Comparison of ENCODE assay signal across 8 mouse cellular contexts in the genomic region with DNA sequence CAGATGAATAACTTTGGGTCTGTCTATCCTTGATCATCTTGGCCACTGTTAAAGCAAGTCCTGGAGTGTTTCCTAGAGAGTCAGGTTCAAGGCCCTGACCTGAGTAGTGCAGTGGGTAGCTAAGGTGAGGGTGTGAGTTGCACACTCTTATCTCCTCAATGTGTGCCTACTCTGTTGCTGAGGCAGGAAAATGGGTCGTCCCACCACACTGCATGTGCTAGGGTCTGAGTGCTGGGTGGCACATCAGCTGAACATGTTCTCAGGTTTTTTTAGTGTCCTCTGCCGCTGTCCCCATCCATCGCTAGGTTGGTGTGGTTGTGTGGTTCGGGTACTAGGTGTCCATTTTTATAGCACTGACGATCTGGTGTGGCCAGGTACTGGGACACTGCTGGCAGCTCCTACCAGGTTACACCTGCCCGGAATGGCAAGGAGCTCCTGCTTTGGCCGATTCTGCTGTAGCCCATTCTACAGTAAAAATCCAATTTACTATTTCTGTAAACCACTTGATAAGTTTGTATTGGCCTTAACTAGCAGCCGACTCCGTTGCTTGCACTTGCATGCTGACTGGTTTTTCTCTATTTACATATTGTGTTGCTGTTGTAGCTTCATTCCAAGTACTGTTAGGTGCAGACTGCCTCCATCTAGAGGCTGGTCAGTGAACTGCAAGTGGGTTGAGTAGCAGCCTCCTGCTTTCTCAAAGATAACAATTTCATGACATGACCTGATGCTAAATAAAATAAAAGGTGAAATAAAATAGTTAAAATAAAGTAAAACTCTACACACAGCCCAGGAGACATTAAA.
DNase-seq lines count a peak whose midpoint lies in the region; ATAC-seq and TF ChIP-seq lines count a peak whose summit lies in the region.

No protein-coding gene starts in this region.

- no peaks in the 10 kb centered on the region for H3K9me3 ChIP-seq in heart, embryonic 10.5 days
- H3K9me3 ChIP-seq in forebrain, postnatal 0 days (ENCODE audit: low read length): no peaks in the 10 kb centered on the region
- no peaks in the 10 kb centered on the region; the same call in 1 of the 2 replicates for H3K9me3 ChIP-seq in intestine, embryonic 16.5 days (ENCODE audit: control insufficient read depth, low read length)
- no peaks in the 10 kb centered on the region for H3K9me3 ChIP-seq in midbrain, embryonic 16.5 days (replicated peaks; ENCODE audit: control insufficient read depth, low read length, poor library complexity, severe bottlenecking)

- no peak overlapping the region for H3K27ac ChIP-seq in heart, embryonic 10.5 days
- H3K27ac ChIP-seq in forebrain, postnatal 0 days (ENCODE audit: low read depth, low read length): no peak overlapping the region
- no peak overlapping the region for H3K27ac ChIP-seq in intestine, embryonic 16.5 days (ENCODE audit: low read length)
- no peak overlapping the region for H3K27ac ChIP-seq in midbrain, embryonic 16.5 days (ENCODE audit: low read length)

- intact Hi-C loops in left cerebral cortex, postnatal 14 days (cut with DNase I): no loop called here

- H3K4me1 ChIP-seq in heart, embryonic 10.5 days: no peaks in the 10 kb centered on the region
- no peaks in the 10 kb centered on the region for H3K4me1 ChIP-seq in forebrain, postnatal 0 days (ENCODE audit: insufficient read depth)
- no peaks in the 10 kb centered on the region for H3K4me1 ChIP-seq in intestine, embryonic 16.5 days (ENCODE audit: control insufficient read depth, insufficient read depth, low read length)
- H3K4me1 ChIP-seq in midbrain, embryonic 16.5 days (ENCODE audit: control insufficient read depth, insufficient read depth, low read length): no peaks in the 10 kb centered on the region

- DNase-seq in heart, adult 18-20 months: peak; percentile 27 to 80
- no peak for DNase-seq in heart, embryonic 10.5 days (ENCODE audit: low spot score)
- peak; percentile 61 to 62 for DNase-seq in cerebellum, adult 18-20 months
- peak; percentile 85 for DNase-seq in forebrain, postnatal 0 days
- DNase-seq in left cerebral cortex, postnatal 14 days (ENCODE audit: low spot score in 2 of 2): peak; percentile 68 to 80
- DNase-seq in thymus, postnatal 4 days: peak; percentile 49

- H3K9ac ChIP-seq in forebrain, postnatal 0 days: no peak overlapping the region
- H3K9ac ChIP-seq in intestine, embryonic 16.5 days (ENCODE audit: low read depth, low read length): no peak overlapping the region
- no peak overlapping the region for H3K9ac ChIP-seq in midbrain, embryonic 16.5 days (ENCODE audit: low read depth, low read length)

- H3K4me2 ChIP-seq in forebrain, postnatal 0 days (ENCODE audit: low read depth): no peak overlapping the region
- H3K4me2 ChIP-seq in intestine, embryonic 16.5 days (ENCODE audit: low read depth, low read length): no peak overlapping the region
- no peak overlapping the region for H3K4me2 ChIP-seq in midbrain, embryonic 16.5 days (ENCODE audit: low read length)

- peak; percentile 81 for ATAC-seq in forebrain, postnatal 0 days
- ATAC-seq in intestine, embryonic 16.5 days: 0 out of 2 replicates have a peak, but pooled peaks have one; percentile 34
- peak; percentile 67; the same call in 1 of the 2 replicates for ATAC-seq in midbrain, embryonic 16.5 days

- no peaks in the 10 kb centered on the region for H3K27me3 ChIP-seq in heart, embryonic 10.5 days (ENCODE audit: insufficient read depth, poor library complexity, severe bottlenecking)
- H3K27me3 ChIP-seq in forebrain, postnatal 0 days (ENCODE audit: insufficient read depth, low read length): no peaks in the 10 kb centered on the region
- H3K27me3 ChIP-seq in intestine, embryonic 16.5 days (replicated peaks; ENCODE audit: control insufficient read depth, insufficient read depth, low read length): no peaks in the 10 kb centered on the region
- H3K27me3 ChIP-seq in midbrain, embryonic 16.5 days (ENCODE audit: control insufficient read depth, insufficient read depth, low read depth, low read length): no peaks in the 10 kb centered on the region

- no peaks in the 10 kb centered on the region for H3K36me3 ChIP-seq in heart, embryonic 10.5 days
- H3K36me3 ChIP-seq in forebrain, postnatal 0 days (ENCODE audit: insufficient read depth): no peaks in the 10 kb centered on the region
- no peaks in the 10 kb centered on the region; the same call in 1 of the 2 replicates for H3K36me3 ChIP-seq in intestine, embryonic 16.5 days (ENCODE audit: control insufficient read depth, insufficient read depth, low read length)
- no peaks in the 10 kb centered on the region for H3K36me3 ChIP-seq in midbrain, embryonic 16.5 days (ENCODE audit: control insufficient read depth, insufficient read depth, low read length)

- WGBS in heart, embryonic 10.5 days: 65% methylated on average over 9 of the region's 9 CpGs
- WGBS in forebrain, postnatal 0 days: 63% methylated on average over 9 of the region's 9 CpGs
- WGBS in intestine, embryonic 16.5 days: 68% methylated on average over 9 of the region's 9 CpGs
- WGBS in midbrain, embryonic 16.5 days: 70% methylated on average over 9 of the region's 9 CpGs

- no peak overlapping the region for H3K4me3 ChIP-seq in heart, embryonic 10.5 days
- H3K4me3 ChIP-seq in forebrain, postnatal 0 days (ENCODE audit: low read depth, low read length): no peak overlapping the region
- no peak overlapping the region for H3K4me3 ChIP-seq in intestine, embryonic 16.5 days (ENCODE audit: low read length)
- H3K4me3 ChIP-seq in midbrain, embryonic 16.5 days (ENCODE audit: low read depth, low read length): no peak overlapping the region

- TF ChIP-seq CTCF in forebrain, postnatal 0 days (IDR thresholded peaks at IDR 0.05; ENCODE audit: low read depth): peak; percentile 95
